Mouse (Mus musculus) Muller cell, postnatal 12 days (primary cell): ENCODE measurements around the gene Gm39566.

Experiments used
- DNase-seq: peaks from one replicate; pipeline ENCODE4 v3.0.0-alpha.2; 2015; ENCODE audit errors: inconsistent ontology term

Gene Gm39566

DNA sequence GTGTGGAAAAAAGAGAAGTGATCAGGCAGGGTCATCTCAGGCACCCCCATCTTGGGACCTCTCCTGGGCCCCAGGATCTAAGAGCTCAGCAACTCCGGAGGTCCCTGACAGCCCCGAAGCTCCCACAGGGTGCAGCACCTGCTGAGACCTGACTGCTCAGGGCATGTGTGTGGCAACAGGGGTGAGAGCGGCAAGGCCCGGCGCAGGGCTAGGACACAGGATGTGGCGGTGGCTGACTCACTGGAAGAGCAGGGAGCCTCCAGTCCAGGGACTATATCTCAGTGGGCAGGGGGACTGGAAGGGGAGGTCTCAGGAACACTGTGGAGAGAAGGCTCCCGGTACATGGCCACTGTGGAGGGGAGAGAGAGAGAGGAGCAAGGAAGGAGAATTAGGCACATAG, 17.2 kb downstream of the Gm39566 start:
- no peak for DNase-seq

DNA sequence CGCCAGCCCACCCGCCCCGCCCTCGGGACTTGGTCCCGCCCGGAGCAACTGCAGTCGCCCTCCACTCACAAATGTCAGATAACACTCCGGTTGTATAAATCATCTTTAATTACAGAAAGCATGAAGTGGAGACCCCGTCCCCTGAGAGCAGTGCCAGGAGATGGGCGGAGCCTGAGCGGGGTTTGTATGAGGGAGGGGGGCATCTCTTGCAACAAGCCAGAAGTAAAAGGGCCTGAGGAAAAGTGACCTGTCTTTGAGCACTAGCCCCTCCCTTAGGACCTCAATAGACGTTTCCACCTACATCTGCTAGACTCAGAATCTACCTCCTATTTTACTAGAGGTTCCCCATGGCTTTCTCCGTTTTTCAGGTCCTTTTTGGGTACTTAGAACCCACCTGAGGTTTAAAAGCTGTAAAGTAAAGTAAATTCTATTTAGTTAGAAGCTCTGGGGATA, 19.1 kb downstream of the Gm39566 start:
- DNase-seq, result no peak

DNA sequence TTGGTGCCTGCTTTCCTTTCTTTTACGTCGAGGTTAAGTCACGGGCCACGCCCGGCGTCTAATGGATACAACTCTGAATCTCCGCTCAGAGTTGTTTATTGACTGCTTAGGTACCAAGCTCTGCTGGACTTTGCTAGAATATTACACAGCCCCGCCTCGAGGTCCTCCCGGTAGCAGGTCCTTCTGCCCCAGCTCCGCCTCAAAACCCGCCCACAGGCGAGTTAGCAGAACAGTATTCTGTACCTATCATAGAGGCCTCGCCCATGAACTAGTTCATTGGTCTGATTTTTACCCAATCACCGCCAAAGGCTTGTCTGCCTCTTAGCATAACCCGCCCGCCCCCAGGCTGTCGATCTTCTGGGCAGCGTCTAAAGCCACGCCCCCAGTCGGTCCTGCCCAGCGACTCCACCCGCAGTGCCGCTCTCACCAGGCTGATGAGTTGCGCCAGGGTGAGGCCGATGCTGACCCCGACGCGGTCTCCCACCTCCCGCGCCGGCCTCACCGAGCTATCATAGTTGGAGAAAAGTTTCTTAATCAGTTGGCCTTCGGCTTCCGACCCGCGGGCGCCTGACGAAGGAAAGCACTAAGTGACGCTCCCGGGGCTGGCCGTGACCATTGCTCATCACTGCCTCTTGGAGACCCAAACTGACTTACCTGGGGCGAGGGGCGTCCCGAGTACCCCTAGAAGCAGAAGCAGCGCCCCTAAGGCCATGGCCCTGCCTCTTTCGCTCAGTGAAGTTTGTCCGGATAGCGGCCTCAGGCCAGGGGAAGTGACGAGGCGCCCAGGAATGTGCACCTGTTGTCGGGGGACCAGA, 19.7 kb downstream of the Gm39566 start, which contains the start of gene Chrnb1:
Gene Chrnb1 (minus strand): TSS at position 776 of the 815 bp plus-strand sequence.
- DNase-seq, result peak; percentile 99

DNA sequence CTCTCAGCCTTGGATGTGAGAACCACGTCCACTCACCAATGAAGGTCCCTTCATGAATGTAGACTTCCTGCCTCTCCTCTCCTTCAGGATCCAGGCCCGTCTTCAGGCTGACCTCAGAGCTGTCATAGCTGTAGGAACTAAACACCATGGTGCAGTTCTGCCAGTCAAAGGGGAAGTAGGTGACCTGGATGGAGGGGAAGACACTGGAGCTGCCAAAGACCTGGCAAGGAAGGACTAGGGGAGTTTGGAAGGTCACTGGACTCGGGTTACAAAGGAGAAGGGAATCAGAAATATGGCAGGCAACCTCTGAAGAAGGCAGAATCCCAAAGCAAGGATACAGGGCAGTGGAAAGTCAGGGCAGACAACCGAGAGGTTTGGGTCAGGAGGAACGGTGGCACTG, 21.7 kb downstream of the Gm39566 start:
- DNase-seq, result no peak

DNA sequence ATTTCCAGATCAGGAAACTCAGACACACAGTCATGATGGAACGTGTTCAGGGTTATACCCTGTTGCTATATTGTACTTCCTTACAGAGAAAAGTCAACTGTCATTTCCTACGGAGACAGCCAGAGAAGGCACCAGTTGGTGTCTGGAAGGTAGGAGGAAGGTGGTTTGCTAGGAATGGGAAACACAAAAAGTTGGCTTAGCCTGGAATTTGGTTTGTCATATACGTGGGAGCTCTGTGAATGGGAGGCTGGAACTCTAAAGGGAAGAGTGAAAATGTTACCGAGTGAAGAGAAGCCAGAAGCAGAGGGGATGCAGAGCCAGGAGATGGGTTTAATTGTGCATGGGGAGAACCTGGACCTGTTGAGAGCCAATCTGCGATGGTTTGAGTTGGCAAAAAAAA, 23.7 kb downstream of the Gm39566 start:
- DNase-seq, result no peak

DNA sequence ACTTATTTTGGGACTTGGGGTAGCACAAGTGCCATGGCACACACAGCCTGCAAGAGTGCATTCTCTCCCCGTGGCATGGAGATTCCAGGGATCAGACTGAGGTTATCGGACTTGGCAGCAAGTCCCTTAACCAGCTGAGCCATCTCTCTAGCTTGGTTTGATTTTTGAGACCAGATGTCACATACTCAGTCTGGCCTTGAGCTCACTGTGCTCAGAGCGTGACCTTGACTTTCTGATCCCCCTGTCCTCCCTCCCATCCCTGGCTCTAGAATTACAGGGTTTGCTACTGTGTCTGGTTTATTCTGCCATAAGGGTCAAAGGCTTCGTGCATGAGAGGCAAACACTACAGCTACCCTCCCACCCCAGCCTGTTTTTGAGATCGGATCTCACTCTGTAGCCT, 25.7 kb downstream of the Gm39566 start:
- no peak for DNase-seq

DNA sequence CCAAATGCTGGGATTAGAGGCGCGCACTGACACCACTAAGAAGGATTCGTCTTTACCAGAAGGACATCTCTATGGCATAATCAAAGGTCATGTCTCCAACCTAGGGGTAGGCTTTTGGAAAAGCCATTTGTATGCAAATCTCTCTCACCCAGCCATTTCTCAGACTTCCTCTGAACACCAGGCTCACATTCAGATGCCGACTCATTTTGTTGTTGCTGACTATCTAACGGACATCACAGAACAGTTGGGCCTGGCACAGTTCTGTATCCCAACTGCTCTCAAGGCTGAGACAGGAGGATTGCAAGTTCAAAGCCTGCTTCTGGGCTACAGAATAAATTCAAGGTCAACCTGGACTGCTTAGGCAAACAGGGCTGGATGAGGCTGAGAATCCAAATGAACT, 27.8 kb downstream of the Gm39566 start:
- DNase-seq, result no peak

DNA sequence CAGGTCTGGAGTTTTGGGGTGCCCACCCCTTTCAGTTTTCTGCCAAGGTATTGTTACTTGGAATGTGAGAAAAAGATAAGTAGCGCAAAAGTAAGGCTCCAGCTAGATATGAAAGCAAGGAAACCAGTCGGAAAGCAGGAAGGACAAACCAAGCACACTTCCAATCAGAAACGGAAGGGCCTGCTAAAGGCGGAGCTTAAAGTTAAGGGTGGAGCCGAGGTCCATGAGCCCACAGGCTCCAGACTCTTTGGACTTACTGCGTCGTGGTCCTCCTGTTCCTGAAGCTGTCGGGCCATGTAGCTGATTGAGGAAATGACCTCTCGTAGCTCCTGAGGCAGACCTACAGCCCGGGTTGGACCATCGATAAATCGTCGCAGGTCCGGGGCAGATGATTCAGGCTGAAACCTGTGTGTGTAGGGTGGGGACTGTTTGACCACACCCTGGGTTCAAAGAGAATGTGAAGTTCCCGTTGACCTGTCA, 30.3 kb downstream of the Gm39566 start:
- no peak for DNase-seq

DNA sequence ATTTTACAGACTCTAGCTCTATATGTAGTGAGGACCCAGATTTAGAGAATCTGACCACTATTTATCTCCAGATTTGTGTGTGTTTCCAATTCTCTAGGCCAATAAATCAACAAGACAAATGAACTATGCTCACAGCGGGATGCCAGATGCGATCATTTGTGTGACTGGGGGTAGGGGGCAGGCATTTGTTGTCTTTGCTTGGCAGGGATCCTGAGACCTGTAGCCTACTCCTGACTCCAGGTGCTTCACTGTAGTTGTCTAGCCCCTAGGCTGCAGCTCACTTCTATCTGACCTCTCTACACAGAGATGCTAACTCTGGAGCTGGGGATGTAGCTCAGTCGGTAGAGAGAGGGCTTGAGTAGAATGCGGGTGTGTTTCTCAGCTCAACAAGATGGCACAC, 33.3 kb downstream of the Gm39566 start:
- DNase-seq, result no peak

DNA sequence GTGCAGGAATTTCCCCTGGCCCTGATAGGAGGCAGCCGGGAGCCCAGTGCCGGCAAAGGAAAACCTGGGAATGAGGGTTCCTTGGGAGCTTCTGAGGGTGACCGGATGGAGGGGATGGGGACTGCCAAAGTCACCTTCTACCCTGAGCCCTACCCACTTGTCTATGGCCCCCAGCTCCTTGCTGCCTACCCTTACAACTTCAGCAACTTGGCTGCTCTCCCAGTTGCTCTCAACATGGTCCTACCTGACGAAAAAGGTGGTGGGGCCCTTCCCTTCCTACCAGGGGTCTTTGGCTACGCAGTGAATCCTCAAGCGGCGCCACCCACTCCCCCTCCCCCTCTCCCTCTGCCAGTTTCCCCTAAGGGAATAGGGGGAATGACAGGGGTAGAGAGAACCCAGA, 36.1 kb downstream of the Gm39566 start:
- no peak for DNase-seq

DNA sequence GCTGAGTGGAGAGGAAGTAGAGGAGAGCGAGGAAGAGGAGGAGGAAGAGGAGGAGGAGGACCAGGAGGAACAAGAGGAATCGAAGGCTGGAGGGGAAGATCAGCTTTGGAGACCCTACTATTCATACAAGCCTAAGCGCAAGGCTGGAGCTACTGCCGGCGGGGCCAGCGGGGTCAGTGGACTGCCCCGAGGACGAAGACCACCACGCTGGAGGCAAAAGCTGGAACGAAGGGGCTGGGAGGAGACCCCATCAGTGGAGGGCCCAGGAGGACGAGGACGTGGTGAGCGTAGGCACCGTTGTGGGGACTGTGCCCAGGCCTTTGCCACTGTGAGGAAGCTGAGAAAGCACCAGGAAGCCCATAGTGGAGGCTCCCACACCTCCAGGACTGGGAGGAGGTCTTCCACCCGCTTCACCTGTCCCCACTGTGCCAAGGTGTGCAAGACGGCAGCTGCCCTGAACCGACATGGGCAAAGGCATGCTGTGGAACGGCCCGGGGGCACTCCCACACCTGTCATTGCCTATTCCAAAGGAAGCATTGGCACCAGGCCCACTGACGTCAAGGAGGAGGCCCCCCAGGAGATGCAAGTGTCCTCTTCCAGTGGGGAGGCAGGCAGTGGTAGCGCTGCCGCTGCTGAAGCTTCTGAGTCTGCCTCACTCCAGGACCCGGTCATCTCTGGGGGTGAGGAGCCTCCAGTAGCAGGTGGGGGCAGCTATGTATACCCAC, 36.7 kb downstream of the Gm39566 start:
- DNase-seq, result no peak

DNA sequence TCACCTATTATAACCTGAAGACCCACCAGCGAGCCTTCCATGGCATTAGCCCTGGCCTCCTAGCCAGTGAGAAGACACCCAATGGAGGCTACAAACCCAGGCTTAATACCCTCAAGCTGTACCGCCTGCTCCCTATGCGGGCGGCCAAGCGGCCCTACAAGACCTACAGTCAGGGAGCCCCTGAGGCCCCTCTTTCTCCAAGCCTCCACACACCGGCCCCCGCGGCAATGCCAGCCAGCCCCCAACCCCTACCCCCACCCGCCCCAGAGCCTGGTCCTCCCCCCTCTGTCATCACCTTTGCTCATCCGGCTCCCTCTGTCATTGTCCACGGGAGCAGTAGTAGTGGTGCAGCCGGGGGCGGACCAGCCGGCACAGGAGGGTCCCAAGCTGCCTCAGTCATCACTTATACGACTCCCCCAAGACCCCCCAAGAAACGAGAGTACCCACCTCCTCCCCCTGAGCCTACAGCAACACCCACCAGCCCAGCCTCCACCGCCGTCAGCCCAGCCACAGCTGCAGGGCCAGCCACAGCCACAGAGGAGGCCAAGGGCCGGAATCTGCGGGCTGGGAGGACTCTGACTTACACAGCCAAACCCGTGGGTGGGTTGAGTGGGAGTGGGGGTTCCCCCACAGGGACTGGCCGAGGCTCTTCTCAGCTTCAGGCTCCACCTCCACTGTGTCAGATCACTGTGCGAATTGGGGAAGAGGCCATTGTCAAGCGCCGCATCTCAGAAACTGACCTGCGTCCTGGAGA, 37.4 kb downstream of the Gm39566 start:
- no peak for DNase-seq

DNA sequence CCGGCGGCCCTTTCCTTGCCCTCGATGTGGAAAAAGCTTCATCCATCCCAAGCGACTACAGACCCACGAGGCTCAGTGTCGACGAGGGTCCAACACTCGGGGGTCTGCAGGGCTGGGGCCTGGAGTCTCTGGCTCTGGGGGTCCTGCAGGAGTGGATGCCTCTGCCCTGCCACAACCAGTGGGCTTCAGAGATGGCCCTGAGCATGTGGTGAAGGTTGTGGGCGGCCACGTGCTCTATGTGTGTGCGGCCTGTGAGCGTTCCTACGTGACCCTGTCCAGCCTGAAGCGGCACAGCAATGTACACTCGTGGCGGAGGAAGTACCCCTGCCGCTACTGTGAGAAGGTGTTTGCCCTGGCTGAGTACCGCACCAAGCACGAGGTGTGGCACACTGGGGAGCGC, 38.6 kb downstream of the Gm39566 start:
- no peak for DNase-seq

DNA sequence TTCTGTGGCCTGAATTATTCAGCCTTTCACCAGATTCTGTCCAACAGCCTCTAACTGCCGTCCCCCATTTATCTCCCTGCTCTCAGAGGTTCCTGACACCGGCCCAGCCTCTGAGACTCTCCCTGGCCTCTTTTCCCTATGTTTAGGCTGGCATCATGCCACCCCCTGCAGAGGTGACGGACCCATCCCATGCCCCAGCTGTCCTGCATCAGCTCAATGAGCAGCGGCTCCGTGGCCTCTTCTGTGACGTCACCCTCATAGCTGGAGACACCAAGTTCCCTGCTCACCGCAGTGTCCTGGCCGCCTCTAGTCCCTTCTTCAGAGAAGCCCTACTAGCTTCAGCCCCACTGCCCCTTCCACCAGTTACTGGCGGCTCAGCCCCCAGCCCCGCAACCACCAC, 39.4 kb downstream of the Gm39566 start:
- DNase-seq, result no peak

DNA sequence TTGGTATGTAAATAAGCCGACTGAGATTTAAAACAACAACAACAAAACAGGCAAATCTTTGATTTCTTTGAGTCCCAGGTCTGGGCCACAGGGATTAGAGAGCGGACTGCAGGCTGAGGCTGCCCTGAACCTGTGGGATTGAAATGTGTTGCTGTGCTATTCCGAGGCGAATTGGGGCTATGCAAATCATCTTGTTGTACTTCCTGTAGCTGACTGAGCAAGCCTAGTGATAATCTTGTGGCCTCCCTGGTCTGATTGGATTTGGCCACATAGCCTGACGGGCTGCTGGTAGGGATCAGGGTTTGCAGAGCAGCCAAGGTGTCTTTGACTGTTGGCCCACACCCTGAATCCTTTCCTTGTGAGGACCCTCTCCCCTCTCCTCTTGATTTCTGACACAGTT, 40.1 kb downstream of the Gm39566 start:
- DNase-seq, result no peak

DNA sequence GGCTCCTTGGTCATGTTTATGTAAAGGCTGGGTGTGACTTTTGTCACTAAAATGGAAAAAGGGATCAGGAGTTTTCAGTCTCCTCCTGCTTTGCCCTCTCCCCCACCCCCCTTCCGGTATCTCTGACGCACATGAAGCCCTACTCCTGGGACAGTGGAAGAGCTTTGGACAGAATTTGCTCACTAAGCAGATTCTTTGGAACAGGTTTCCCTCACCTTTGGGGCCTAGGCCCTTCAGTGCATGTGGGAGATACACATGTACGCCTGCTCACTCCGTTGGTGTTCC, 47.5 kb downstream of the Gm39566 start:
- DNase-seq, result no peak

DNA sequence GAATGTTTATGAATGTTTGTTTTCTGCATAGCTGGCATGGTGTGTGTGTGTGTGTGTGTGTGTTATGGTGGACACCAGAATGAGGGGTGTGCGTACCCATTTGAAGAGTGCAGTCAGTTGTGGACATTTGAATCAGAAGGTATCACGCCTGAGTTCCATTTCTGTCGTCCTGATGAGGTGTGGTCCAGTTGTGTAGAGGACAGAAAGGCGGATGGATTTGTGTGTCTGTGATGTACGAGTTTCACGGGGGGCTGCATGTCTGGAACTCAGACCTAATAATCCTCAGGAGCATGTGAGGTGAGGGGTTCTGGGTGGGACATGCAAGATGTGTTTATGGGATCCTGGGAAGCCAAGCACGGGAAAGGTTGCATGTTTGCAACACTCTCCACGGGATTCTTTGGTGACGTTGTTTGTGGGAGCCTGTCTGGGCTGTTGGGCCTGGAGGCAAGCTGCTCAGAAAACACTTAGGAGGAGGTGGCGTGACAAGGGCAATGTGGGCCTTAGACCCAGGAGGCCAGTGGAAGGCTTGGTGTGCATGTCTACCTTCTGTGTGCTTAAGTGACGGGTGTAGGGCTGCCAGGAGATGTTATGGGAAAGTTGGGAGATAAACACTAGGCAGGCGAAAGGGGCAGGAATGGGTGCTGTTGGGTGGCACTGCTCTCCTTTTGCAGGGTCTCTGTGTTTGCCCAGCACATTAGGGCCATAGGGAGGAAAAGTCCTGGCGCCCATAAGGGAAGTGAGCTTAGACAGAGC, 48.0 kb downstream of the Gm39566 start:
- DNase-seq, result no peak

DNA sequence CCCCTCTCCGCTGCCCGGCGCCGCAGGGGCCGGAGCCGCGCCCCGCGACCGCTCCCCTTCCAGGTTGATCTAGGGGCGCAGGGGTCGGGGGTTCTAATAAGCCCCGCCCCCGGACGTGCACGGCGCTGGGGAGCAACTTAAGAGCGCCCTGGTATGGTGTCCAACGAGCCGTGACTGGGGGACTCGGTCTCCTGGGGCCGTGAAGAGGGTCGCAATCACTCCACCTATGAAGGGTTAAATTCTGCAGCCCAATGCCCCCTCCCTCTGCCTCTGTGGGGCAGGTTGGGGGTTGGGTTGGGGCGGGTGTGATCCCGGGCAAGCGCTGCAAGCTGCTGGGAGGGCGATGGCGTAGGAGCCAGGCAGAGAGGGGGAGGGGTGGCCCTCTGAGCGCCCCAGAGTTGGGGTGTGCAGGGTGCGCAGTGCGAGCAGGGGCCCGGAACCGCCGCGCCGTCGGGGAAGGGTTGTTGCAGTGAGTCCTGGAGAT, 48.9 kb downstream of the Gm39566 start:
- DNase-seq, result peak; percentile 75

DNA sequence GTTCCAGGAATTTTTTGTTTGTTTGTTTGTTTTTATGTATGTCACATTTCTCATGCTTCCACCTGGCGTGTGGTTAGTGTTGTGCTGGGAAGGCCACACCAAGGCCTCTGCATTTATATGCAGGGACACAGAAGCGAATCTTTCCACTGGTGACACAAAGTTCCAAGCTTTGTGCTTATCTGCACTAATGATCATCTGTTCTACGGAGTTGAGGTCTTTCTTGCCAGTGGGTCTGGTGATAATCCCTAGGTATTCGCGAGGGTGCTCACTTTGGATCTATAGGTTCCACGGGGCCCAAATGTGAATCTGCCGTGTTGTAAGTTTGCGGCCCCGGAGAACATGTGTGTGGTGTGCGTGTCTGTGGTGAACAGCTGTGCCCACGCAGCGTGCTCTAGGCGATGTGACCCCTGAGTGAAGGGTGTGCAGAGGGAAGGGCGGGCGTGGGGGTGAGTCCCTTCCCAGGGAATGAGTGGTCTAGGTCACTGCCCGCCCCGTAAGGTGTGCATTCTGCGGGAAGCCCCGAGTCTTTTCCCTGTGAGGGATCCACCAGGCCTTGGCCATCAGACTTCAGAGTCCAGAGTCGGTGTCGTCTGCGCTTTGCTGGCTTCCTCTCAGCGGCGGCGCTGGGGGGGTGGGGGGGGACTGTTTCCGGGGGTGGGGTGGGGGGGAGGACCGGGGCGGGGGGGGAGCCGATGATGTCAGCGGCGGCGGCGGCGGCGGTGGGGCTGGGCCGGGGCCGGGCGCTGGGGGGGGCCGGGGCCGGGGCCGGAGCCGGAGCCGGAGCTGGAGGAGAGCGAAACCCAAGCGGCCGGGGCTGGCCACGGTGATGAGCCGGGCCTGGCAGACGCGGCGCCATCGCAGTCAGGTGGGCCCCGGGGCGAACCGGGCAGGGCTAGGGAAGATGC, 49.6 kb downstream of the Gm39566 start, which contains the start of gene Zbtb4:
Gene Zbtb4 (plus strand): TSS at position 692 of the 905 bp plus-strand sequence.
- peak; percentile 53 for DNase-seq

DNA sequence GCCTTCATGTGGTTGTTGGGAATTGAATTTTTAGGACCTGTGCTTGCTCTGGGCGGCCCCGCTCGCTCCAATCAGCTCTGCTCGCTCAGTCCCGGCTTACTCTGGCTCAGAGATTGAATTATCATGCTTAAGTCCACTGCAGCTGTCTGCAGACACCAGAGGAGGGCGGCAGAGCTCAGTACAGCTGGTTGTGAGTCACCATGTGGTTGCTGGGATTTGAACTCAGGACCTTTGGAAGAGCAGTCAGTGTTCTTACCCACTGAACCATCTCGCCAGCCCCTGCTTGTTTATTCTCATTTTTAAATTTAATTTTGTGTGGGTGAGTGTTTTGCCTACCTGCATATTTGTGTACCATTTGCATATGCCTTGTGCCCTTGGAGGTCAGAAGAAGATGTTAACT, 51.5 kb downstream of the Gm39566 start:
- DNase-seq, result no peak
